Mouse (Mus musculus): Measurements from ENCODE around the gene Zfp27.
A peak's percentile ranks its signal among the peaks of the same experiment; 100 is the strongest.
"Not testable (repeated sequence)": the region's sequence is repeated elsewhere in the genome, so short reads cannot be mapped to it uniquely, and the experiment has no call there.

Gene Zfp27

GRCm38 (mm10) chr7:29890501-29890900 lies 15.9 kb downstream of the Zfp27 start:
- no peak for DNase-seq (ENCODE audit: low spot score in 2 of 2)

- DNase-seq (ENCODE audit: low spot score in 2 of 2), result no peak
Measured at GRCm38 (mm10) chr7:29880916-29881315, 25.5 kb downstream of the Zfp27 start.

GRCm38 (mm10) chr7:29880056-29880455 lies 26.3 kb downstream of the Zfp27 start:
- no peak for DNase-seq (ENCODE audit: low spot score in 2 of 2)

GRCm38 (mm10) chr7:29877561-29877960 lies 28.8 kb downstream of the Zfp27 start:
- not testable (repeated sequence) for DNase-seq (ENCODE audit: low spot score in 2 of 2)

- no peak for DNase-seq (ENCODE audit: low spot score in 2 of 2)
Measured at GRCm38 (mm10) chr7:29874256-29874655, 32.1 kb downstream of the Zfp27 start.

GRCm38 (mm10) chr7:29861660-29862059 lies 44.7 kb downstream of the Zfp27 start:
- DNase-seq (ENCODE audit: low spot score in 2 of 2), result no peak

- DNase-seq (ENCODE audit: low spot score in 2 of 2), result peak; percentile 28 to 78
Measured at GRCm38 (mm10) chr7:29859532-29860517, 46.5 kb downstream of the Zfp27 start, which contains the start of gene Zfp420. TSS of gene Zfp420 (plus strand) at chr7:29859979.

GRCm38 (mm10) chr7:29853219-29853842 lies 53.0 kb downstream of the Zfp27 start, which contains the start of gene Zfp940:
TSS of gene Zfp940 (minus strand) at chr7:29853669.
- peak; percentile 62 to 85 for DNase-seq (ENCODE audit: low spot score in 2 of 2)

GRCm38 (mm10) chr7:29852831-29853218 lies 53.5 kb downstream of the Zfp27 start:
- no peak for DNase-seq (ENCODE audit: low spot score in 2 of 2)

GRCm38 (mm10) chr7:29844616-29845015 lies 61.8 kb downstream of the Zfp27 start:
- DNase-seq (ENCODE audit: low spot score in 2 of 2), result no peak
